Mouse (Mus musculus) induced T-regulatory cell, adult 2 months (primary cell): ENCODE measurements around the gene Cilp2.

ENCODE experiments used
- DNase-seq: peaks from one replicate; pipeline ENCODE4 v3.0.0-alpha.2; 2012; ENCODE audit warnings: low read depth

Gene Cilp2

DNA sequence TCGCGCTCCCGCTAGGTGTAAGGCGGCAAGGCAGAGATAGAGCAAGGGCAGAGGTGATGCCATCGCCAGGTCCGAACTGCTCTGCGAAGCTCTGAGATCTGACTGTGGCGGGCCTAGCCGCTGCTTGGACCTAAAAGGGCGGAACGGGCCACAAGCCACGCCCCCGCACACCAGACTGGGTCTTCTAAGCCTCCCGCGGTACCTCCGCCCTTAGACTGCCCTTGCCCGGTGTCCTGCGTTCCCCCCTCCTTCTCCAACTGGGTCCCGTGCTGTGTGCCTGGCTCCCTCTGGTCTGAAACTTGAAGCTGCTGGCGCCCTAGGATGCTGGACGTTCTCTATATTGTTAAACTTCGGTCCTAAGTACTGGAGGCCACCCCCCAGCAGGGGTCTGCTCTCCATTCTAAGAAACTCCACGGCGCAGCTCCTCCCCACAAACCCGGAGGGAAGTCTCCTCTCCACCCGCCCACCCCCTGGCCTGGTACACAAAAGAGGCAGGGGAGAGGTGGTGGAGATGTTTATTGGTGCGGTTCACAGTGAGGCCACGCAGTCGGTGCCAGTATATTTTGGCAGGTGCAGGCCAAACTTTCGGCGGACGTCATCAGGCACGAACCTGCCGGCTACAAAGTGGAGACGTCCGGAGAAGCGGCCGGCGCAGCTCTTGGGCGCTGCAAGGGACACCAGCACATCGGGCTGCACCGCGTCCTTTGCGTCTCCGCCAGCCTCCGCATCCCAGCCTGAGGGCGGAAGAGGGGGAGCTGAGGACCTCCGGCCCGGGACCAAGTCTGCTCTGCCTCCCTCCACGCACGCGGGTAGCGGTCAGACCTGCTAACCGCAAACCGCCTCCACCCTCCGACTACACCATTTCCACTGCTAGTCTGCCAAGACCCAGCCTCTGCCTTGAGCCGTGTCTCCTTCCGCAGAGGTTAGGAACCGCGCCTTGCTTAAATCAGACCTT is at the start of gene Cilp2:
Gene Cilp2 (minus strand): TSS at position 399 of the 955 bp plus-strand sequence.
- DNase-seq = peak; percentile 65

DNA sequence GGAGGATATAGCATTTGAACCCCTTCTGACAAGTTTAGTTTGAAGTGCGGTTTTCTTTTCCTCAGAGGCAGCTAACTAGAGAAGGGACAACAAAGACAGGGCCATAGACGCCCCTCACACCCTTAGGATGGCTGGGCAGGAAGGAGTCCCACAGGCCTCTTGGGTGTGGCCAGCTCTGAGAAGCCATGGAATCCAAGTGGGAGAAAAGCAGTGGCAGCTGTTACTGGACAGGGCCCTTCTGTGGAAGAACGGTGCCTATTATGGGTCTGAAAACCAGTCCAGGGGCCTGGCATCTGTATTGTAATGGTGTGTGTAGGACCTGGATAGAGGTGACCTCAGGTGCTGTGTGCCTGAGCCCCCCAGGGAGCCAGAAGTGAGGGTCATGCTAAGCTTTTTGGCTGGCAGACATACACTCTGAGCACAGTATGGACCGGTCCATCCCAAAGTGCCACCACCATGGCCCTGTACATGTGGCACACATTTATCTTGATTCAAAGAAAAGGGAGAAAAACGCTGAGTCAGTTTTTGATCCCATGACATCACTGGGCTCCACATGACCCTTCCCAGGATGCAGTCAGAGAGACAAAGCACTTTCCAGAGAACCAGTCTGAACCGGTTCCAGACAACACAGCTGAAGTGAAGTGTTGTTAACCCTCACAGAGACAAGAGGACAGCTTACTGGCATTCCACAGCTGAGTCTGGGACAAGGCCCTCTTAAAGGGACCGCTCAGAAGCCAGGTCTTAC is 48.7 kb upstream of the Cilp2 start:
- no peak for DNase-seq

DNA sequence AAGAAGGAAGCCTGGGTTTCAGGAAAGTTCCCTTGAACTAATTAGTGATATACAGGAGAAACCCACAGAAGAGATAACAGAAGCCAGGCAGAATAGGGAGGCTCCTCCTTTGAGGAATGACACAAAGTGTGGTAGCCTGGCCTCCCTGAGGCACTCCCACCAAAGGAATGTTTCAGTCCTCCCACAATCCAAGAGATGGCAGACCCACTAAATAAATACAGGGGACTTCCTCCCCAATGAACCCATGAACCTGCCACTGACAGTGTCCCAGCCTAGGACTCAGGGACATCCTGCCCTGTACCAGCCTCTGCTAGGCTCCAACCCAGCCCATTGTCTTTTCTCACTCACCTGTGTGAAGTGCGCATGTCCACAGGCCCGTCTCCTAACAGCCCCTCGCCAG is 47.9 kb upstream of the Cilp2 start:
- no peak for DNase-seq

DNA sequence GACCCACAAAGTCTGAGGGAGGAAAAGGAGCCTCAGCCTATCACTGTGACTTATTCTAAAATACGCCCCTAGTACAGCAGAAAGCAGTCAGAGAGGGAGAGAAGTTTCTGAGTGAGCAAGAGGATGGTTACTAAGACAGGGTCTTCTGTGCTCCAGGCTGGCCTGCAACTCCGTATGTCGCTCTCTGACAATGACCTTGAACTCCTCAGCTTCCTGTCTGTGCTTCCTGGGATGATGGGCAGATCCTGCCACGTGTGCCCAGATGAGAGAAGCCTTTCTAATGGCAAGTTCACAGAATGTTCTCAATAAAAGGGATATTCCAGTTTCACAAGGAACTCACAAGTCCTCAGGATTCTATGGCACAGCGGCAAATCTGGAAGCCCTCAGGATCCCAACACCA is 47.1 kb upstream of the Cilp2 start:
- peak; percentile 29 for DNase-seq

DNA sequence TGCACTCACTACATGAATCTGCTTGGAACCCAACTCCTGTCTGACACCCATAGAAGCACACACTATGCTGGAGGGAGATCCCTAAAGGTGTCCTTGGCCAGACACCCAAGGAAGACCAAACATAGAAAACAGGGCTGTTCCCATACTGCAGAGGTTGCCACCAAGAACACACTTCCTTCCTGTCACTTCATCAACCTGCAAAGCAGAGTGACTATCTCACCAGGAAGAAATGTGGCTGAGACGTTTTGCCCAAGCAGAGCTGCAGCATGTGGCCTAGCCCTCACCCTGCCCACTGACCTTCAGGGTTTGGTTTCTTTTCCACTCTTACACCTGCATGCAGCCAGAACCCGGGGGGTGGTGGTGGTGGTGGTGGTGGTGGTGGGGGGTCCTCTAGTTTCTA is 46.3 kb upstream of the Cilp2 start:
- peak; percentile 61 for DNase-seq

GRCm38 (mm10) chr8:69926901-69927300 is 39.4 kb upstream of the Cilp2 start:
- no peak for DNase-seq

GRCm38 (mm10) chr8:69923986-69924385 is 36.5 kb upstream of the Cilp2 start:
- DNase-seq = no peak

DNA sequence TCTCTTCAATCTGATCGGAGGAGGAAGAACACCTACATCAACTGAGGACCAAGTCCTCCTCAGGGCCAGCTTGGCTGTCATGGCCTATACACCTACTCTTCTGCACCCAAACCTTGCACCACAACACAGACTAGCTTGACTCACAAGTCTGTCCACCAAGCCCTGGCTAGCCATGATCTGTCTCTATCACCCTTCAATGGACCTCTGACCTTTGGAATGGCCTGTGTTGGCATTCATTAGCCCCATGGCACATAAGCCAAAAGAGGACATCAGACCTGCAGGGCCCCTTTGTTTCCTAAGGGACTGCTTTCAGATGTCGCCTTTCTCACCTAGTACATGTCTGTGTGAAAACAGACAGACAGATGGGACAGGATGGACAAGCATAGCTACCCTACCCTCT is 33.7 kb upstream of the Cilp2 start:
- DNase-seq = peak; percentile 46

DNA sequence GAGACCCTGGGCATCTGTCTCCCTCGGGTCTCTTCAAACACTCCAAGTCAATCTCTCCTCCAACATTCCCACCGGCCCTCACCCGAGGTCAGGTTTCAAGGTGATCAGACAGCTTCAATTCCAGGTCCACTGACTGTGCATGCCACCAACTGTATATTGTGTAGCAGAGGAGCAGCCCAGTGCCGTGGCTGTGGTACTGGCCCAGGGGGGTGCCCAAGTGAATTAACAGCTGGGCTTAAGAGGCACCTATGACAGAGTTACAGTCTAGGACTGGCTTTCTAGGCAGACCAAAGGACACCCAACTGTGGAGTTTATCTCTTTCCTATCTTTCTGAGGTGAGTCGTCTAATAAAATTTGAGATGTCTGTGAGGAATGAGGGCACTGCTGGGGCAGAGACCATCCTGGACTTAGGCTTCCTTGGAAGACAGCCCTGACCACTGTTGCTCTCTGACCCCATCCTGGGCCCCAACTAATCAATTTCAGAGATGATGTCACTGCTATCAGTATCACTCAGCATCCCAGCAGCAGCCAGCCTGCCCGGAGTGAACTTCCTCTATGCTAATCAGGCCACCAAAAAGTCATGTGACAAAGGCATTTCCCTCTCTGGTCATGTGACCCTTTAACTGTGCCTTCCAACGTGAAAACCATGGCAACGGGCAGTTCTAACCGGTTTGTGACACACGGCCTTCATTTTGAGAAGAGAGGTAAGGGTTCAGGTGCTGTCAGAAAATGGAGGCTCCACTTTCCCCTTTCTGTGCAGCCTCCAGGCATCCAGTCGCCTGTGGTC is 32.6 kb upstream of the Cilp2 start:
- DNase-seq = peak; percentile 97

GRCm38 (mm10) chr8:69919010-69919409 is 31.5 kb upstream of the Cilp2 start:
- peak; percentile 98 for DNase-seq

- peak; percentile 72 for DNase-seq
Observed at GRCm38 (mm10) chr8:69918506-69918905, 31.0 kb upstream of the Cilp2 start.

GRCm38 (mm10) chr8:69915748-69916147 is 28.3 kb upstream of the Cilp2 start:
- no peak for DNase-seq

DNA sequence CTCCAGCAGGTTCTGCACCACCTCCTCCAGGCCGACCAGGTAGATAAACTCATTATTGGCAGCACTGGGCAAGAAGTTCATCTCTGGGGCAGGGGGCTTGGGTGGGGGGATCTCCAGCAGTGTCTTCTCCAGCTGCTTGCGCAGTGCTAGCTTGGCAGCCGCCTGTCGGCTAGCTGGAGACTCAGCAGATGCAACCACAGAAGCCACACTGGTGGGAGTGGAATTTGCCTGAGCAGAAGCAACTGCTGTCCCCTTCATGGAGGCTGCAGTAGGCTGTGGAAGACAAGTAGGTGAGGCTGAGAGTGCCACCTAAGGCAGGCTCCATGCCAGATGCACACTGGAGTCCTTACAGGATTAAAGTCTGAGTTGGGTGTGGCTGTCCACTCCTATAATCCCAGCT is 27.0 kb upstream of the Cilp2 start:
- no peak for DNase-seq

- no peak for DNase-seq
Observed at GRCm38 (mm10) chr8:69912478-69913074, 25.1 kb upstream of the Cilp2 start.

DNA sequence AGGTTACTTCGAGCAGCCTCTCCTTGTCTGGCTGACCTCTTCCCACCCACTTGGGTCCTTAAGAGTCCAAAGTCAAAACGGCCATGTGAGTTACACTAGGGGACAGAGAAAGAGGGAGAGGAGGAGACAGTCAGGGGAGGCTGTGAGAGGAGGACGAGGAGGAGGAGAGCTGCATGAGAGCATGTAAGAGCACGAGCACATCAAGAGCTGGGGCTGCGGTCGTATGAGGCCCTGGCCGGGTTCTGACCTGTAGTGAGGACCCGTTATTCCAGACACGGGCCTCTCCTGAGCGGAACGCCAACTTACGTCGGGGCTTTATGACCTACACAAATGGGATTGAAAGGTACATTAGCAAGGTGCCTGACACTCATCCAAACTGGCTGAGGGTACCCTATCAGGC is 24.4 kb upstream of the Cilp2 start:
- DNase-seq = no peak

DNA sequence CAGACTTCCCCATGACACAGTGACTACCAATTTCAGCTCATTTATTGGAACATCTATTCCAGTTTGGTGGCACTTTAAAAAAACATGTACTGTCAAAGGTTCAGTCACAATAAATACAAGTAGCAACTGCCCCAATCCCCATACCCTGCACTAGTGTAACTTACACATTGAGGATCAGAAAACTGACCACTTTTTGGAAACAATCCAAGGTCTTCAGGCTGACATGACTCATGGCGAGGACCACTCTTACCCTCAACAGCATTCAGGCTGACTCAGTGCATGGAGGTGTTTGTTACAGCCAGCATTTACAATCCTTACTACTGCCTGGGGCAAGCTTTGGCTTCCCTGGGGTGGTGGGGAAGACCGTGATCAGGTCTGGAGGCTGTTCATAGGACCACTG is 19.6 kb upstream of the Cilp2 start:
- no peak for DNase-seq

GRCm38 (mm10) chr8:69906260-69906659 is 18.8 kb upstream of the Cilp2 start:
- DNase-seq = no peak

DNA sequence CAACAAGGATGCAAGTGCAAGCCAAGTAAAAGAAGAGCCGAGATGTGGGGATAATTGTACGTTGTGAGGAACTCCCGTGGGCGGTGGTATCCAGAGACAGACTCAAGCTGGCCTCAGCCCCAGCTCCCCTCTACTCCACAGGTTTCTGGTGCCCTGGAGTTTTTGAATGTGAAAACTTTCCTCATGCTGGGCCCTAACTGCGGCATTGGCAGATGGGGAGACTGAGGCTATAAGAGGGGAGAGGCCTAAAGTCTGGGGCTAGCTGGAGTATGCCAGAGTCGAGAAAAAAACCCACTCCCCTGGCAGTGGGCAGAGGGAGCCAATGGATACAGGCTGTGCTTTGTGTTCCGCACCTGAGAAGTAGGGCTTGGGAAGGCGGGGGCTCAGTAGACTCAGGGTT is 16.6 kb upstream of the Cilp2 start:
- DNase-seq = no peak

GRCm38 (mm10) chr8:69903063-69903542 is 15.6 kb upstream of the Cilp2 start:
- peak; percentile 99 for DNase-seq

GRCm38 (mm10) chr8:69902163-69903062 is 14.9 kb upstream of the Cilp2 start, which contains the start of the genes Tssk6, Ndufa13 and Yjefn3:
Gene Tssk6, plus strand, starts transcription at chr8:69902184.
Gene Ndufa13, minus strand, starts transcription at chr8:69902558.
Gene Yjefn3, minus strand, starts transcription at chr8:69902712.
- peak; percentile 88 for DNase-seq
